Mouse (Mus musculus) kidney, adult 2 months (tissue): Measurements from ENCODE around the gene 9230104L09Rik.

ENCODE experiments used
- CTCF ChIP-seq: fragments of 200-500 bp; conservative IDR thresholded peaks from 2 replicates; pipeline ENCODE4 v1.5.1; 2011; ENCODE audit warnings: low read depth, mild to moderate bottlenecking, control low read depth, low read length, moderate library complexity, mixed read lengths; ENCODE audit not compliant: insufficient read depth, insufficient read length
- POLR2A ChIP-seq: fragments of 200-500 bp; IDR thresholded peaks from one replicate; pipeline ENCODE4 v1.6.1; 2011; ENCODE audit warnings: low read depth, low read length, control low read depth

- TF ChIP-seq CTCF: peak; percentile 66
- TF ChIP-seq POLR2A: no peak
These were observed 37.4 kb upstream of the 9230104L09Rik start for GRCm38 (mm10) chr2:148902286-148902685.
